Mouse (Mus musculus) liver, adult 2 months (tissue): ENCODE measurements at regions not wholly inside any gene's neighbourhood (a gene's known extent, or its start where the extent isn't known, plus 50 kb on each side); places are given as distances from the start of the nearest gene placed in this dataset.

Experiments used
- CTCF ChIP-seq: fragments of 200-500 bp; IDR thresholded peaks from 2 replicates; pipeline ENCODE4 v1.5.1; 2011; ENCODE audit warnings: low read depth, low read length, control low read depth
- POLR2A ChIP-seq: fragments of 200-500 bp; IDR thresholded peaks from 2 replicates; pipeline ENCODE4 v1.6.1; 2011; ENCODE audit warnings: low read length, control low read depth; ENCODE audit not compliant: insufficient read depth; ENCODE audit errors: extremely low read depth

DNA sequence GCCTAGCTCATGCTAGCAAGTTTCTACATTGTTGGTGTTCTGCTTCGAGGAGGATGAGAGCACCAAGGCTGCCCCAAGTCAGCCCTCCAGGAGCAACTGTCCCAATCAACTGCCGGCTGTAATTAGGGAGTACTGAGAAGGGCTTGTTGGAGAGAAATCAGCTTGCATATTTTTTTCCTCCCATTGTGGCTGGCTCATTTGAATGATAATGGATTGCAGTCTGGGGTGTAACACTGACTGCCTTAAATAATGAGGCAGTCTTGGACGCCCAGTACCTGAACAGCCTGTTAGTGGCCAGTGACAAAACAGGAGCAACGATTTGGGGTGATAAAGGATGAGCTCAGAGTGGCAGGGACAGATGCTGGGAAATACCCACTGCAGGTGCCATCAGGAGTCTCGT, 382.8 kb upstream of the Smim15 start:
- no peak for TF ChIP-seq CTCF
- no peak for TF ChIP-seq POLR2A
